Mouse (Mus musculus): ENCODE data around the gene Chd9. TPM values are rescaled to one million over a fixed set of nuclear protein-coding genes. Genes with fewer than 3 reads are reported as not detected.

Gene Chd9
- polyA plus RNA-seq, 1 experiment from 2014 or later = 101 TPM

GRCm38 (mm10) chr8:90819561-90820320 is 8.4 kb upstream of the Chd9 start:
- Histone ChIP-seq H3K4me2 (ENCODE audit: low read length) (no peak overlapping the region), H3K4me1 (ENCODE audit: control insufficient read depth, insufficient read depth, low read depth, low read length) (peaks cover 2% of the 10 kb centered on the region; the same call in 1 of the 2 replicates), H3K27ac (ENCODE audit: low read depth, low read length) (no peak overlapping the region), H3K4me3 (ENCODE audit: low read length) (no peak overlapping the region), H3K27me3 (replicated peaks; ENCODE audit: control insufficient read depth, insufficient read depth, low read length) (no peaks in the 10 kb centered on the region), H3K9ac (ENCODE audit: low read depth, low read length) (no peak overlapping the region), H3K36me3 (ENCODE audit: control insufficient read depth, insufficient read depth, low read length) (no peaks in the 10 kb centered on the region), H3K9me3 (ENCODE audit: control insufficient read depth, low read length) (no peaks in the 10 kb centered on the region)
- 83% methylated on average over 9 of the region's 9 CpGs for WGBS
- ATAC-seq = no peak

GRCm38 (mm10) chr8:90820321-90820696 is 7.8 kb upstream of the Chd9 start:
- Histone ChIP-seq H3K9ac (ENCODE audit: low read depth, low read length) (no peak overlapping the region), H3K4me3 (ENCODE audit: low read length) (no peak overlapping the region), H3K4me1 (ENCODE audit: control insufficient read depth, insufficient read depth, low read depth, low read length) (peaks cover 2% of the 10 kb centered on the region; the same call in 1 of the 2 replicates), H3K27me3 (replicated peaks; ENCODE audit: control insufficient read depth, insufficient read depth, low read length) (no peaks in the 10 kb centered on the region), H3K27ac (ENCODE audit: low read depth, low read length) (no peak overlapping the region), H3K4me2 (ENCODE audit: low read length) (no peak overlapping the region), H3K36me3 (ENCODE audit: control insufficient read depth, insufficient read depth, low read length) (no peaks in the 10 kb centered on the region), H3K9me3 (ENCODE audit: control insufficient read depth, low read length) (no peaks in the 10 kb centered on the region)
- ATAC-seq = no peak
- WGBS = 89% methylated on average over 4 of the region's 4 CpGs

GRCm38 (mm10) chr8:90822443-90822842 is 5.7 kb upstream of the Chd9 start:
- Histone ChIP-seq H3K36me3 (ENCODE audit: control insufficient read depth, insufficient read depth, low read length) (no peaks in the 10 kb centered on the region), H3K9ac (ENCODE audit: low read depth, low read length) (no peak overlapping the region), H3K4me3 (ENCODE audit: low read length) (no peak overlapping the region), H3K4me2 (ENCODE audit: low read length) (no peak overlapping the region), H3K27ac (ENCODE audit: low read depth, low read length) (no peak overlapping the region), H3K9me3 (ENCODE audit: control insufficient read depth, low read length) (no peaks in the 10 kb centered on the region), H3K27me3 (replicated peaks; ENCODE audit: control insufficient read depth, insufficient read depth, low read length) (no peaks in the 10 kb centered on the region), H3K4me1 (ENCODE audit: control insufficient read depth, insufficient read depth, low read depth, low read length) (no peaks in the 10 kb centered on the region)
- ATAC-seq = no peak
- 67% methylated on average over 11 of the region's 11 CpGs for WGBS

GRCm38 (mm10) chr8:90825459-90825871 is 2.7 kb upstream of the Chd9 start:
- no peaks in the 10 kb centered on the region for H3K36me3 ChIP-seq (ENCODE audit: control insufficient read depth, insufficient read depth, low read length)
- no peak overlapping the region for H3K9ac ChIP-seq (ENCODE audit: low read depth, low read length)
- no peak for ATAC-seq
- H3K27ac ChIP-seq (ENCODE audit: low read depth, low read length) = no peak overlapping the region
- H3K4me3 ChIP-seq (ENCODE audit: low read length) = no peak overlapping the region
- H3K4me2 ChIP-seq (ENCODE audit: low read length) = no peak overlapping the region
- no peaks in the 10 kb centered on the region for H3K27me3 ChIP-seq (replicated peaks; ENCODE audit: control insufficient read depth, insufficient read depth, low read length)
- 89% methylated on average over 9 of the region's 9 CpGs for WGBS
- peaks cover 11% of the 10 kb centered on the region; the same call in 1 of the 2 replicates for H3K4me1 ChIP-seq (ENCODE audit: control insufficient read depth, insufficient read depth, low read depth, low read length)
- no peaks in the 10 kb centered on the region for H3K9me3 ChIP-seq (ENCODE audit: control insufficient read depth, low read length)

DNA sequence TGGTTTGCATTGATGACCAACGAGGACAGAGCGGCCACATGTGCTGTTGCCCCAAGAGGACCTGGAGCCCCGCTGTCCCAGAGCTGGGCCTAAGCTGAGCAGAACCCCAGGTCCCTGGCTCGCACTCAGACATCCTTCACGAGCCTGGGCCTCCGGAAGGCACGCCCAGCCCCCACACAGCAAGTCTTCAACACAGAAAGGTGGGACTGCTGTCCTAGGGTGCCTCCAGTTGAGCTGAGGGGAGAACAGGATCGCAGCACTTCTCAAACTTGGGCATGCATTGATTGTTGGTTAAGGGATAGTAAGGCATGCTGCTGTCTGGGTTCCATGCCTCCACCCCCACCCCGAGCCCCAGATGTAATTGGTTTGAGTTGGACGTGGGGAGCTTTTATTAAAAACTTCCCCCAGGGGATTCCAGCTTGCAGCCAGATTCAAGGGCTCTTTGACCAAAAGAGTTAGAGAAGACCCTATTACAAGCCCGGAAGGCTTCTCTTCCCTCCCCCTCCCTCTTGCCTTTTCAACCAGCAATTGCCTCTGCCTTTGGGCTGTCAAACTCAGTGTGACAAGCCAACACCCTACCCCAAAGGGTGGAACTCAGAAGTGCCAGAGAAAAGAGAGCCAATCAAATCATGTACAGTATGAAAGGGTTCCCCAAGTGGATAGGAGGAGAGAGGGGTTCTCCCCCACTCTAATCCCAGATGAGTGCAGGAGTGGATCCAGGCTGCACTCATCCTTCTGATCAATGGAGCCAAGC is 1.0 kb downstream of the Chd9 start:
- peak overlapping the region; percentile 56 for H3K4me3 ChIP-seq (ENCODE audit: low read length)
- H3K27me3 ChIP-seq (replicated peaks; ENCODE audit: control insufficient read depth, insufficient read depth, low read length) = no peaks in the 10 kb centered on the region
- peaks cover 11% of the 10 kb centered on the region; the same call in 1 of the 2 replicates for H3K4me1 ChIP-seq (ENCODE audit: control insufficient read depth, insufficient read depth, low read depth, low read length)
- no peaks in the 10 kb centered on the region for H3K9me3 ChIP-seq (ENCODE audit: control insufficient read depth, low read length)
- no peaks in the 10 kb centered on the region for H3K36me3 ChIP-seq (ENCODE audit: control insufficient read depth, insufficient read depth, low read length)
- peak overlapping the region; percentile 84 for H3K4me2 ChIP-seq (ENCODE audit: low read length)
- WGBS = under 1% methylated on average over 11 of the region's 11 CpGs
- peak; percentile 80 for ATAC-seq
- H3K27ac ChIP-seq (ENCODE audit: low read depth, low read length) = peak overlapping the region; percentile 72
- peak overlapping the region; percentile 75 for H3K9ac ChIP-seq (ENCODE audit: low read depth, low read length)

- WGBS = 86% methylated on average over 1 of the region's 1 CpGs
- Histone ChIP-seq H3K4me2 (ENCODE audit: low read length) (peak overlapping the region; percentile 84), H3K4me1 (ENCODE audit: control insufficient read depth, insufficient read depth, low read depth, low read length) (peaks cover 11% of the 10 kb centered on the region; the same call in 1 of the 2 replicates)
Observed at GRCm38 (mm10) chr8:90829825-90830224, 1.7 kb downstream of the Chd9 start.

DNA sequence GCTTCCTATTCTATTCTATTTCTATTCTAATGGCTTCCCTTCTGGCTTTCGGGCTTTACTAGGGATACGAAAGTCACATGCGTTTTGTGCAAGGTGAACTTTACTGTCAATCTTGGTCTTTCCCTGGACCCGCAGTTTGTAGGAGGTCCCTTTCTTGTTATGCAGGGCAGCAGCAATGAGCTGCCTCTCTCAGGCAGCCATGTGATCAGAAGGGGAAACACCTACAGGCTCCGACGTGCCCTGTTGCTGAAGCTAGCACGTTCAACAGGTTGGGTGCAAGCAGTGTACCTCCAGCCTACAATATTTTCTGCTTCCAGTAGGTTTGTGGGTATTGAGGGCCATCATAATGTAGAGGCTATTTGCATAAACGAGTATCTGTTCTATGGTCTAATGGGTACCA is 2.8 kb downstream of the Chd9 start:
- ATAC-seq = no peak
- Histone ChIP-seq H3K4me2 (ENCODE audit: low read length) (no peak overlapping the region), H3K36me3 (ENCODE audit: control insufficient read depth, insufficient read depth, low read length) (no peaks in the 10 kb centered on the region), H3K9ac (ENCODE audit: low read depth, low read length) (no peak overlapping the region), H3K4me1 (ENCODE audit: control insufficient read depth, insufficient read depth, low read depth, low read length) (peaks cover 11% of the 10 kb centered on the region; the same call in 1 of the 2 replicates), H3K27ac (ENCODE audit: low read depth, low read length) (no peak overlapping the region), H3K27me3 (replicated peaks; ENCODE audit: control insufficient read depth, insufficient read depth, low read length) (no peaks in the 10 kb centered on the region), H3K4me3 (ENCODE audit: low read length) (no peak overlapping the region), H3K9me3 (ENCODE audit: control insufficient read depth, low read length) (no peaks in the 10 kb centered on the region)
- 61% methylated on average over 8 of the region's 8 CpGs for WGBS

More at GRCm38 (mm10) chr8:90829825-90830224, 1.7 kb downstream of the Chd9 start:
- Histone ChIP-seq H3K27ac (ENCODE audit: low read depth, low read length) (no peak overlapping the region), H3K36me3 (ENCODE audit: control insufficient read depth, insufficient read depth, low read length) (no peaks in the 10 kb centered on the region), H3K4me3 (ENCODE audit: low read length) (peak overlapping the region; percentile 56; the same call in 1 of the 2 replicates), H3K9ac (ENCODE audit: low read depth, low read length) (no peak overlapping the region), H3K9me3 (ENCODE audit: control insufficient read depth, low read length) (no peaks in the 10 kb centered on the region), H3K27me3 (replicated peaks; ENCODE audit: control insufficient read depth, insufficient read depth, low read length) (no peaks in the 10 kb centered on the region)
- ATAC-seq = no peak

GRCm38 (mm10) chr8:90832576-90833289 is 4.6 kb downstream of the Chd9 start:
- 41% methylated on average over 5 of the region's 5 CpGs for WGBS
- Histone ChIP-seq H3K4me1 (ENCODE audit: control insufficient read depth, insufficient read depth, low read depth, low read length) (peaks cover 11% of the 10 kb centered on the region; the same call in 1 of the 2 replicates), H3K27ac (ENCODE audit: low read depth, low read length) (no peak overlapping the region), H3K4me2 (ENCODE audit: low read length) (no peak overlapping the region), H3K9ac (ENCODE audit: low read depth, low read length) (no peak overlapping the region), H3K9me3 (ENCODE audit: control insufficient read depth, low read length) (no peaks in the 10 kb centered on the region), H3K27me3 (replicated peaks; ENCODE audit: control insufficient read depth, insufficient read depth, low read length) (no peaks in the 10 kb centered on the region), H3K4me3 (ENCODE audit: low read length) (no peak overlapping the region), H3K36me3 (ENCODE audit: control insufficient read depth, insufficient read depth, low read length) (no peaks in the 10 kb centered on the region)
- no peak for ATAC-seq
